15 mouse cellular contexts compared by ENCODE assay signal in genomic region chr8:128223092-128223491, GRCm38 (mm10).
A peak's percentile ranks its signal among the peaks of the same experiment; 100 is the strongest.
DNase-seq lines count a peak whose midpoint lies in the region; ATAC-seq and TF ChIP-seq lines count a peak whose summit lies in the region.
"Had no signal": no experiment of that assay in that cellular context is flagged by ENCODE, and none has a peak within 500 bp of the region (broad histone marks: within the 10 kb centered on the region; RNA-seq: fewer than 3 reads in every experiment).

No protein-coding gene starts in this region.

- peaks cover 34% of the 10 kb centered on the region for H3K4me1 ChIP-seq in heart, embryonic 10.5 days
- no peaks in the 10 kb centered on the region for H3K4me1 ChIP-seq in lung, postnatal 0 days (ENCODE audit: insufficient read depth, low read depth, low read length)
- peaks cover 8% of the 10 kb centered on the region; the same call in 1 of the 2 replicates for H3K4me1 ChIP-seq in cerebellum, adult 2 months (ENCODE audit: control insufficient read depth, insufficient read depth, low read length)
- no peaks in the 10 kb centered on the region for H3K4me1 ChIP-seq in intestine, postnatal 0 days (replicated peaks; ENCODE audit: control insufficient read depth, insufficient read depth, low read length)
- H3K4me1 ChIP-seq: forebrain, embryonic 13.5 days; hindbrain, embryonic 10.5 days; liver, embryonic 12.5 days had no signal

- no peak for TF ChIP-seq EP300 in lung, postnatal 0 days (IDR thresholded peaks at IDR 0.05)

- H3K36me3 ChIP-seq in heart, embryonic 10.5 days, result no peaks in the 10 kb centered on the region
- H3K36me3 ChIP-seq in lung, postnatal 0 days (ENCODE audit: insufficient read depth, low read length), result no peaks in the 10 kb centered on the region
- H3K36me3 ChIP-seq in intestine, postnatal 0 days (ENCODE audit: control insufficient read depth, insufficient read depth), result no peaks in the 10 kb centered on the region
- H3K36me3 ChIP-seq: hindbrain, embryonic 10.5 days; liver, embryonic 12.5 days; lung, embryonic 15.5 days had no signal

- H3K4me3 ChIP-seq in heart, embryonic 10.5 days, result no peak overlapping the region
- no peak overlapping the region for H3K4me3 ChIP-seq in lung, postnatal 0 days (ENCODE audit: low read depth, low read length)
- H3K4me3 ChIP-seq in cerebellum, adult 2 months (replicated peaks; ENCODE audit: insufficient read depth, low read depth, low read length), result no peak overlapping the region
- no peak overlapping the region for H3K4me3 ChIP-seq in intestine, postnatal 0 days (ENCODE audit: low read depth, low read length)
- H3K4me3 ChIP-seq: forebrain, embryonic 13.5 days; hindbrain, embryonic 10.5 days; liver, embryonic 12.5 days; lung, embryonic 15.5 days had no signal

- no peak overlapping the region for H3K9ac ChIP-seq in lung, postnatal 0 days (replicated peaks; ENCODE audit: low read depth)
- no peak overlapping the region for H3K9ac ChIP-seq in intestine, postnatal 0 days (ENCODE audit: low read depth, low read length)
- H3K9ac ChIP-seq: forebrain, embryonic 13.5 days; liver, embryonic 12.5 days; lung, embryonic 15.5 days had no signal

- peak overlapping the region; percentile 47; the same call in 1 of the 2 replicates for H3K27ac ChIP-seq in heart, embryonic 10.5 days
- no peak overlapping the region for H3K27ac ChIP-seq in lung, postnatal 0 days (ENCODE audit: low read length)
- no peak overlapping the region for H3K27ac ChIP-seq in cerebellum, adult 2 months (ENCODE audit: insufficient read depth, low read length)
- H3K27ac ChIP-seq in intestine, postnatal 0 days (ENCODE audit: low read depth, low read length), result no peak overlapping the region
- H3K27ac ChIP-seq: forebrain, embryonic 13.5 days; hindbrain, embryonic 10.5 days; liver, embryonic 12.5 days; lung, embryonic 15.5 days had no signal

- intact Hi-C loops in heart, postnatal 10 days (cut with DNase I), result loop anchor here (5.0 kb wide), 1 partner anchor 269 kb away; no protein-coding TSS in a partner anchor

- TF ChIP-seq CTCF in lung, postnatal 0 days (IDR thresholded peaks at IDR 0.05), result no peak
- TF ChIP-seq CTCF in cerebellum, adult 2 months (IDR thresholded peaks at IDR 0.05; ENCODE audit: borderline replicate concordance, insufficient read depth, low read depth, low read length), result no peak
- TF ChIP-seq CTCF in intestine, postnatal 0 days (IDR thresholded peaks at IDR 0.05; ENCODE audit: low read depth), result no peak

- H3K4me2 ChIP-seq in lung, postnatal 0 days (replicated peaks; ENCODE audit: low read depth, low read length), result no peak overlapping the region
- no peak overlapping the region for H3K4me2 ChIP-seq in intestine, postnatal 0 days (replicated peaks; ENCODE audit: low read depth)
- H3K4me2 ChIP-seq: forebrain, embryonic 13.5 days; liver, embryonic 12.5 days; lung, embryonic 15.5 days; midbrain, embryonic 11.5 days had no signal

- TF ChIP-seq POLR2A in cerebellum, adult 2 months (IDR thresholded peaks at IDR 0.05; ENCODE audit: borderline replicate concordance, insufficient read depth, low read length), result no peak

- no peak for ATAC-seq in lung, postnatal 0 days
- ATAC-seq in monocyte, adult 5-6 weeks (replicated peaks; ENCODE audit: insufficient number of reproducible peaks, low FRiP score, low TSS enrichment, poor library complexity, severe bottlenecking), result peak; percentile 77; the same call in 1 of the 2 replicates
- ATAC-seq in intestine, postnatal 0 days, result no peak
- ATAC-seq: forebrain, embryonic 13.5 days; liver, embryonic 12.5 days had no signal

- no peak for DNase-seq in heart, embryonic 10.5 days (ENCODE audit: low spot score)
- no peak for DNase-seq in heart, postnatal 10 days
- peak; percentile 49 for DNase-seq in lung, postnatal 0 days (ENCODE audit: low spot score)
- no peak for DNase-seq in lung, postnatal 4 days
- peak; percentile 23 for DNase-seq in c-Kit-positive CD71-negative TER-119-negative erythroid progenitor cells, embryonic 14.5 days (ENCODE audit: low read depth)
- DNase-seq in cerebellum, adult 2 months, result no peak
- DNase-seq: cerebellum, postnatal 25 days; right cerebral cortex, adult 18-20 months had no signal

- H3K9me3 ChIP-seq in heart, embryonic 10.5 days, result no peaks in the 10 kb centered on the region
- no peaks in the 10 kb centered on the region for H3K9me3 ChIP-seq in lung, postnatal 0 days (ENCODE audit: low read length)
- no peaks in the 10 kb centered on the region for H3K9me3 ChIP-seq in intestine, postnatal 0 days (ENCODE audit: control insufficient read depth)
- H3K9me3 ChIP-seq: forebrain, embryonic 13.5 days; hindbrain, embryonic 10.5 days; liver, embryonic 12.5 days; lung, embryonic 15.5 days had no signal

- no peaks in the 10 kb centered on the region for H3K27me3 ChIP-seq in heart, embryonic 10.5 days (ENCODE audit: insufficient read depth, poor library complexity, severe bottlenecking)
- no peaks in the 10 kb centered on the region for H3K27me3 ChIP-seq in lung, postnatal 0 days (replicated peaks; ENCODE audit: insufficient read depth, low read length)
- no peaks in the 10 kb centered on the region for H3K27me3 ChIP-seq in cerebellum, adult 2 months (ENCODE audit: control insufficient read depth, insufficient read depth, low read length)
- no peaks in the 10 kb centered on the region for H3K27me3 ChIP-seq in intestine, postnatal 0 days (replicated peaks; ENCODE audit: control insufficient read depth, insufficient read depth, low read length)
- H3K27me3 ChIP-seq: forebrain, embryonic 13.5 days; liver, embryonic 12.5 days; lung, embryonic 15.5 days had no signal

- WGBS in heart, embryonic 10.5 days, result 88% methylated on average over 1 of the region's 1 CpGs
- WGBS in lung, postnatal 0 days, result 88% methylated on average over 1 of the region's 1 CpGs
- WGBS in cerebellum, adult 2 months, result 96% methylated on average over 1 of the region's 1 CpGs
- 83% methylated on average over 1 of the region's 1 CpGs for WGBS in intestine, postnatal 0 days

Comparison
In these comparisons a context has a peak if more than half of its experiments do, and no peak if none do; other contexts are left out.
1. DNase-seq: peak in lung, postnatal 0 days (single experiment) and c-Kit-positive CD71-negative TER-119-negative erythroid progenitor cells, embryonic 14.5 days (single experiment); none in heart, embryonic 10.5 days (single experiment), heart, postnatal 10 days (0 of 2), lung, postnatal 4 days (0 of 2) and cerebellum, adult 2 months (0 of 2).